Mouse (Mus musculus) lung, embryonic 15.5 days (tissue): Measurements from ENCODE around the gene Mettl8. TPM values are rescaled to one million over a fixed set of nuclear protein-coding genes. Genes with fewer than 3 reads are reported as not detected.

Source experiments
- ATAC-seq: fragments of 200-750 bp; cut with Nextera tagmentation; 2 replicates; pipeline ENCODE4 v1.8.0; 2017; ENCODE audit warnings: moderate number of reproducible peaks, borderline replicate concordance; ENCODE audit not compliant: low FRiP score, low TSS enrichment; ENCODE audit errors: extremely low read depth
- H3K27ac ChIP-seq: fragments of 300-500 bp; sonication (generic); 2 replicates; pipeline ENCODE4 v1.5.1; 2015; ENCODE audit warnings: moderate library complexity, mild to moderate bottlenecking, inconsistent platforms
- H3K27me3 ChIP-seq: fragments of 300-500 bp; sonication (generic); 2 replicates; pipeline ENCODE4 v1.6.1; 2015; ENCODE audit warnings: inconsistent platforms
- H3K36me3 ChIP-seq: fragments of 300-500 bp; sonication (generic); 2 replicates; pipeline ENCODE4 v1.6.1; 2015; ENCODE audit warnings: inconsistent platforms
- H3K4me1 ChIP-seq: fragments of 300-500 bp; sonication (generic); 2 replicates; pipeline ENCODE4 v1.6.1; 2015; ENCODE audit warnings: inconsistent platforms
- H3K4me2 ChIP-seq: fragments of 300-500 bp; sonication (generic); 2 replicates; pipeline ENCODE4 v1.6.1; 2015; ENCODE audit warnings: inconsistent platforms, mild to moderate bottlenecking, moderate library complexity
- H3K4me3 ChIP-seq: fragments of 300-500 bp; sonication (generic); 2 replicates; pipeline ENCODE4 v1.5.1; 2015; ENCODE audit warnings: mild to moderate bottlenecking, inconsistent platforms
- H3K9ac ChIP-seq: fragments of 300-500 bp; sonication (generic); 2 replicates; pipeline ENCODE4 v1.6.1; 2015; ENCODE audit warnings: inconsistent platforms
- H3K9me3 ChIP-seq: fragments of 300-500 bp; sonication (generic); 2 replicates; pipeline ENCODE4 v1.6.1; 2016; ENCODE audit warnings: inconsistent platforms
- WGBS: fragments of 180-500 bp; shearing (Covaris S2); methylation state at CpG from one replicate; pipeline ENCODE4 v1.1.7; 2015; 5-methylcytosine and 5-hydroxymethylcytosine counted together
- polyA plus RNA-seq: library from polyadenylated mRNA; unstranded; fragments of >200 nt; fragmentation: Nextera tagmentation; extraction: Ambion mirVana; gene quantifications from 2 replicates; pipeline ENCODE4 v1.2.1, GENCODE M21; 2015

Gene Mettl8
- polyA plus RNA-seq, 1 experiment from 2014 or later = 16.5 TPM

DNA sequence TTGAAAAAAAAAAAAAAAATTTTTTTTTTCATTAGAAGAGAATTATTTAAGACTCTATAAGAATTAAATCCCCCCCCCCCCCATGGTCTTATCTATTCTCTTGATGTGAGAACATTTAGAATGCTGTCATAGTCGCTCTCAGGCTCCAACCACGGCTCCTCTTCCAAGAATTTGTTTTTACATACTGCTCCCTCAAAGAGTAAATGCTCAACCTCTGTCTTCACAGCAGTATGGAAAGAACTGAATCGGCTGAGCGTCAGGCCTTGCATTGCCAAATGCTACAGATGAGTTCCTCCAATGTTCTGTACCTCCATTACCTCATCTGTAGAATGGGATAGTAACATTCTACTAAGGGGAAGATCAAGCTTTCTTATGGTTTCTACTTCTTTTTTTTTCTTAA lies 16.2 kb upstream of the Mettl8 start:
- H3K9ac ChIP-seq = no peak overlapping the region
- H3K4me1 ChIP-seq = no peaks in the 10 kb centered on the region
- 95% methylated on average over 4 of the region's 4 CpGs for WGBS
- no peak overlapping the region for H3K27ac ChIP-seq
- H3K36me3 ChIP-seq = no peaks in the 10 kb centered on the region
- no peak for ATAC-seq
- no peaks in the 10 kb centered on the region for H3K27me3 ChIP-seq
- H3K4me3 ChIP-seq = no peak overlapping the region
- H3K9me3 ChIP-seq = no peaks in the 10 kb centered on the region
- H3K4me2 ChIP-seq = no peak overlapping the region

DNA sequence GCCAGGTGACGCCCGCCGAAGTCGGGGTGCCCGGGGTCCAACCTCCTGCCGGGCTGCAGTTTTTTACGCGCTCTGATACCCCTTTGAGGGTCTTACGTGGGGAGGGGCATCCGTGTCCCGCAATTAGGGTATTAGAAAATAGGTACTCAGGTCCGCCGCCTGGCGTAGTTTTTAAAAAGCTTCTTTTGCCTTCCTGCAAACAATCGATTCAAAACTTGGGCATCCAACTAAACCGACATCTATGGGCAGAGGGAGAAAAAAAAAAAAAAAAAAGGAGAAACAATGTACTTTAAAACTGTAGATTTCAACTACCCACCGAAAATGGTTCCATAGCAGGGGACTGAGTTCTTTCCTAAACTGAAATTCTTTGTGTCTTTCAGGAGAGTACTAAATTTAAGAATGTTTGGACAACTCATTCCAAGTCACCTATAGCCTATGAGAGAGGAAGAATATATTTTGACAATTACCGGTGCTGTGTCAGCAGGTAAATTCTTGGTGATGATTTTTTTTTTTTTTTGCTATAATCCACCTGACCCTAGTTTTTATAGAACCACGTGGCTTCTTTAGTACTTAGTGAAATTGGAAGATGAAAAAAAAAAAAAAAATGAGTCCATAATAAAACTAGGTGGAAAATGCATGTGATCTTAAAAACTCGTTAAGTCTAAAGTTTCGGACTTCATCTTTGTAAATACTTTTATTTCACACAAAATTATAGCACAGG lies 892 bp upstream of the Mettl8 start:
- no peaks in the 10 kb centered on the region for H3K27me3 ChIP-seq
- peak overlapping the region; percentile 85 for H3K4me2 ChIP-seq
- peaks cover 10% of the 10 kb centered on the region; the same call in 1 of the 2 replicates for H3K36me3 ChIP-seq
- peak overlapping the region; percentile 96 for H3K27ac ChIP-seq
- H3K9ac ChIP-seq = peak overlapping the region; percentile 83
- no peaks in the 10 kb centered on the region for H3K9me3 ChIP-seq
- ATAC-seq = no peak
- H3K4me1 ChIP-seq = peaks cover 13% of the 10 kb centered on the region
- H3K4me3 ChIP-seq = peak overlapping the region; percentile 82
- 11% methylated on average over 21 of the region's 21 CpGs for WGBS

- ATAC-seq = no peak
- Histone ChIP-seq H3K9ac (peak overlapping the region; percentile 67), H3K4me1 (peaks cover 13% of the 10 kb centered on the region), H3K4me3 (peak overlapping the region; percentile 82), H3K27me3 (no peaks in the 10 kb centered on the region), H3K36me3 (peaks cover 3% of the 10 kb centered on the region; the same call in 1 of the 2 replicates), H3K4me2 (peak overlapping the region; percentile 73), H3K27ac (peak overlapping the region; percentile 80; the same call in 1 of the 2 replicates), H3K9me3 (no peaks in the 10 kb centered on the region)
- WGBS = 25% methylated on average over 9 of the region's 9 CpGs
Observed at GRCm38 (mm10) chr2:71054716-71055115, 667 bp downstream of the Mettl8 start.

GRCm38 (mm10) chr2:71050511-71050910 lies 4.9 kb downstream of the Mettl8 start:
- Histone ChIP-seq H3K4me2 (no peak overlapping the region), H3K4me3 (no peak overlapping the region), H3K27me3 (no peaks in the 10 kb centered on the region), H3K36me3 (no peaks in the 10 kb centered on the region), H3K4me1 (peaks cover 32% of the 10 kb centered on the region), H3K9me3 (no peaks in the 10 kb centered on the region), H3K27ac (no peak overlapping the region), H3K9ac (no peak overlapping the region)
- ATAC-seq = no peak
- 86% methylated on average over 7 of the region's 7 CpGs for WGBS

DNA sequence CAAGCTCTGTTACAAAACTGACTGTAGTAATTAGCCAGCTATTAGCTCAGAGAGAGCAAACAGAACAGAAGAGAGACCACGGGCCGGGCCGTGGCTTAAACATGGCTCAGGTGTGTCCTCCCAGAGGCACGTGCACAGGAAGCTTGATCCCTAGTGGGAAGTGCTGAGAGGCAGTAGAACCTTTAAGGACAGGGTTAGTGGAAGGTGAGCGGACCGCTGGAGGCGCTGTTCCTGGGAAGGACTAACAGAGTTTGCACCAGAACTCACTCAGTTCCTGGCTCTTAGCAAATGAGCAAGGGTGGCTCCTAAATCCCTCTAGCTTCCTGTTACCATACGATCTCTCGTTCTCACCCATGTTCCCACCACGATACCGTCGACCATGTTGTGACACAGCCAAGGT lies 6.5 kb downstream of the Mettl8 start:
- no peak overlapping the region for H3K4me2 ChIP-seq
- no peak for ATAC-seq
- WGBS = 77% methylated on average over 12 of the region's 12 CpGs

DNA sequence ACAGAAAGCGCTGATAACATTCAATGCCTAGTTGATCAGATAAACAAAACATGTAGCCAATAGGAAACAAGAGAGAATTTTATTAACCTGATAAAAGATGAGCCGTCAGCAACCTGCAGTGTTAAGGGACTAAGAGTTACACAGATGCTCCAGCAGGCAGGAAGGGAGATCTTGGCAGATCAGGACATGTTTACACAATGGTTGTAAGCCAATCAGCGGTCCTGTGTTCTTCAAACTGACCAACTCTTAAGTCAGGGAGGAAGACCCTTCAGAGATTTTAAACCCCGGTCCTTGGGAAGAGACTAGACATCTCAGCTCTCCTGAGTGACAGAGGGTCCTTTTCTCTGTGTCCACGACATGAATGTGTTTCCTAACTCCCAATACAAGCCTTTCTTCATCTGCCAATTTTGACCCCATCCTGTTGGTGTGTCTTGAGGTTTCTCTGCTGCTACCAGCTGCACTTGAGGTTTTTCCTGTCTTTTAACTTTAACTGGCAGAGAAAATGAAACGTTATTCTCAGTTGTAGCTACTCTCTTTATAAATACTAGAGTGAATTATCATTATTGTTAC lies 8.5 kb downstream of the Mettl8 start:
- Histone ChIP-seq H3K4me1 (peaks cover 20% of the 10 kb centered on the region), H3K9me3 (no peaks in the 10 kb centered on the region), H3K36me3 (no peaks in the 10 kb centered on the region), H3K27ac (peak overlapping the region; percentile 6), H3K4me2 (peak overlapping the region; percentile 29; the same call in 1 of the 2 replicates), H3K9ac (no peak overlapping the region), H3K4me3 (no peak overlapping the region), H3K27me3 (no peaks in the 10 kb centered on the region)
- ATAC-seq = no peak
- WGBS = 13% methylated on average over 6 of the region's 6 CpGs

More for the DNA sequence above, 6.5 kb downstream of the Mettl8 start:
- H3K27ac ChIP-seq = no peak overlapping the region
- H3K9me3 ChIP-seq = no peaks in the 10 kb centered on the region
- no peaks in the 10 kb centered on the region for H3K27me3 ChIP-seq
- no peak overlapping the region for H3K4me3 ChIP-seq
- no peaks in the 10 kb centered on the region for H3K36me3 ChIP-seq
- peaks cover 25% of the 10 kb centered on the region for H3K4me1 ChIP-seq
- no peak overlapping the region for H3K9ac ChIP-seq

GRCm38 (mm10) chr2:71046151-71046550 lies 9.2 kb downstream of the Mettl8 start:
- Histone ChIP-seq H3K36me3 (no peaks in the 10 kb centered on the region), H3K4me1 (peaks cover 20% of the 10 kb centered on the region), H3K27ac (peak overlapping the region; percentile 50), H3K4me3 (no peak overlapping the region), H3K9ac (no peak overlapping the region), H3K9me3 (no peaks in the 10 kb centered on the region), H3K27me3 (no peaks in the 10 kb centered on the region), H3K4me2 (peak overlapping the region; percentile 29; the same call in 1 of the 2 replicates)
- peak; percentile 79 for ATAC-seq
- 26% methylated on average over 6 of the region's 6 CpGs for WGBS

DNA sequence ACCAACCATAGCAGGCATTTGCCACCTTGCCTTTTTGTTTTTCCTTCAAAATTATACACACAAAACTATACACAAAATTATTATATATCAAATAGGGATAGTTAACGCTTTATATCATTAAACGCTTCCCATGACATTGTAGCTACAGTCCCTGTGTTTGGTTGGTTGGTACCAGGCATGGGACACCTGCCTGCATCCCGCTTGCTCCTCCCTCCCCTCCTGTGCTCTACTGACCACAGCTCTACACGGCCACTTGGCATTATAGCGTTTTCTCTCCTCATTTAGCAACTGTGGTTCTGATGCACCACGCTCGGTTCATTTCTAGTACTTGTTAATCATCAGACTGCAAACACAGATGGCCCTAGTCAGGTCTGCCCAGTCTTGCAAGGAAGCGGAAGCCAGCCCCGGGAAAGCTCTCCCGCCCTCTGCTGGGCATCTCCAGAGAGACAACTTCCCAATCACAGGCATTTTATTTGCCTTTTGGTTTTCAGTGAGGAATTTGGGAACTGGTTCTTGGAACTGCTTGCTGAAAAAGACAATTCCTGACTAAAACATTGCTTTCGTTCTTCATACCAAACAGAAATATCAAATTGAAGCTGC lies 15.8 kb downstream of the Mettl8 start:
- Histone ChIP-seq H3K4me3 (no peak overlapping the region), H3K27me3 (no peaks in the 10 kb centered on the region), H3K27ac (no peak overlapping the region), H3K9ac (no peak overlapping the region), H3K9me3 (no peaks in the 10 kb centered on the region), H3K4me1 (no peaks in the 10 kb centered on the region), H3K36me3 (no peaks in the 10 kb centered on the region), H3K4me2 (peak overlapping the region; percentile 19; the same call in 1 of the 2 replicates)
- peak; percentile 69 for ATAC-seq
- WGBS = 36% methylated on average over 11 of the region's 11 CpGs

DNA sequence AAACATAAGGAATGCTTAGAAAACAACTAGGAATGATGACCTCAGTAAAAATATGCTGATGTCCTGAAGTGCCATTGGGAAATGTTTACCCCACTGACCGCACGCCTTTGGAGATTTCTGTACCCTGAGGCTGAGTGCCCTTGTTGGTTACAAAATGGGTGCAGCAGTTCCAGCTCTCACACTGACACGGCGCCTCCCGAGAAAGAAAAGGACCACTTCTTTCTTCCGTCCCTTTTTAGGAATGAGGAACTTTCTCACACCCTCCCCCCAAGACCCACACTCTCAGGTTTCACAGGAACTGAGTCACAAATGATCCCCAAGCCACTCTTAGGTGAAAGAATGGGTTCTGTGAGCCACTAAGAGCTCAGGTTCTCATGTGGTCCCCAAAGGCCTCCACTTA lies 17.9 kb downstream of the Mettl8 start:
- no peaks in the 10 kb centered on the region for H3K36me3 ChIP-seq
- H3K9me3 ChIP-seq = no peaks in the 10 kb centered on the region
- H3K27me3 ChIP-seq = no peaks in the 10 kb centered on the region
- H3K4me1 ChIP-seq = peaks cover 4% of the 10 kb centered on the region; the same call in 1 of the 2 replicates
- no peak overlapping the region for H3K27ac ChIP-seq
- ATAC-seq = no peak
- 76% methylated on average over 6 of the region's 6 CpGs for WGBS
- no peak overlapping the region for H3K9ac ChIP-seq
- H3K4me2 ChIP-seq = no peak overlapping the region
- H3K4me3 ChIP-seq = no peak overlapping the region

- H3K4me2 ChIP-seq = no peak overlapping the region
- H3K9ac ChIP-seq = no peak overlapping the region
- H3K36me3 ChIP-seq = no peaks in the 10 kb centered on the region
- H3K27ac ChIP-seq = no peak overlapping the region
- ATAC-seq = no peak
- 72% methylated on average over 8 of the region's 8 CpGs for WGBS
- no peaks in the 10 kb centered on the region for H3K27me3 ChIP-seq
- no peaks in the 10 kb centered on the region for H3K9me3 ChIP-seq
- no peak overlapping the region for H3K4me3 ChIP-seq
- H3K4me1 ChIP-seq = peaks cover 8% of the 10 kb centered on the region; the same call in 1 of the 2 replicates
Observed at GRCm38 (mm10) chr2:71033987-71034386, 21.4 kb downstream of the Mettl8 start.

GRCm38 (mm10) chr2:71033014-71033413 lies 22.4 kb downstream of the Mettl8 start:
- no peaks in the 10 kb centered on the region for H3K9me3 ChIP-seq
- ATAC-seq = peak; percentile 71; the same call in 1 of the 2 replicates
- no peak overlapping the region for H3K27ac ChIP-seq
- H3K36me3 ChIP-seq = no peaks in the 10 kb centered on the region
- H3K27me3 ChIP-seq = no peaks in the 10 kb centered on the region
- no peak overlapping the region for H3K9ac ChIP-seq
- peaks cover 8% of the 10 kb centered on the region; the same call in 1 of the 2 replicates for H3K4me1 ChIP-seq
- H3K4me3 ChIP-seq = no peak overlapping the region
- 56% methylated on average over 4 of the region's 4 CpGs for WGBS
- H3K4me2 ChIP-seq = no peak overlapping the region
